Mouse (Mus musculus) C2C12 (cell line): ENCODE data around the gene Fbxl13.

Experiments used
- CTCF ChIP-seq: IDR thresholded peaks from one replicate; pipeline ENCODE4 v1.5.1; 2011; ENCODE audit not compliant: control insufficient read depth, insufficient read depth, insufficient read length
- FOSL1 ChIP-seq: IDR thresholded peaks from one replicate; pipeline ENCODE4 v1.8.0; 2011; ENCODE audit warnings: mild to moderate bottlenecking, low read length; ENCODE audit not compliant: poor library complexity, insufficient read depth, severe bottlenecking
- MYOD1 ChIP-seq: IDR thresholded peaks from one replicate; pipeline ENCODE4 v1.6.1; 2011; ENCODE audit warnings: low read depth; ENCODE audit not compliant: control insufficient read depth, insufficient read length
- MYOG ChIP-seq: IDR thresholded peaks from one replicate; pipeline ENCODE4 v1.6.1; 2011; ENCODE audit not compliant: control insufficient read depth, insufficient read length; ENCODE audit errors: extremely low read depth

GRCm38 (mm10) chr5:21565392-21566065, 79.9 kb downstream of the Fbxl13 start:
- no peak for TF ChIP-seq CTCF
- no peak for TF ChIP-seq MYOD1
- no peak for TF ChIP-seq MYOG
- TF ChIP-seq FOSL1 = peak; percentile 31
